Mouse (Mus musculus) lung, postnatal 10 days (tissue): ENCODE measurements around the gene Ntf5.

Source experiments
- DNase-seq: peaks from one replicate; pipeline ENCODE4 v3.0.0; 2021

The Ntf5 gene

DNA sequence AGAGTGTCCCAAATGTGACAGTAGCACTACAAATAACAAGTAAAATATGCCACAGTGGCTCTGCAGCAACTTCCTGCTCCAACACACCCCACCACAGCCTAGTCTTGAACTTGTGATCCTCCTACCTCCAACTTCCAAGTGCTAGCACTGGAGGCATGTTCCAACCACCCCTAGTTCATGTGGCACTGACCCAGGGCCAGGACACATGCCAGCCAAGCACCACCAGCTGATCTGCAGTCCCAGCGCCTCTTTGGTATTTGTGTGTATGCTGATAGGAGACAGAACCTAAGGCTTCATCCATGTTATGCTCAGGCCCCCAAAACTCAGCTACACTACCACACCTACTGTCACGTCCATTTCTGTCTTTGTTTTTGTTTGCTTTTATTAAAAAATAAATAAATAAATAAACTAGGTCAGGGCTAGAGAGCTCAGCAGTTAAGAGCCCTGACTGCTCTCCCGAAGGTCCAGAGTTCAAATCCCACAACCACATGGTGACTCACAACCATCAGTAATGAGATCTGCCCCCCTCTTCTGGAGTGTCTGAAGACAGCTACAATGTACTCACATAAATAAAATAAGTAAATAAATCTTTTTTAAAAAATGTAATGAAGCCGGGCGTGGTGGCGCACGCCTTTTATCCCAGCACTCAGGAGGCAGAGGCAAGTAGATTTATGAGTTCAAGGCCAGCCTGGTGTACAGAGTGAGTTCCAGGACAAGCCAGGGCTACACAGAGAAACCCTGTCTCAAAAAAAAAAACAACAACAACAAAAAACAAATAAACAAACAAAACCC, 50.7 kb downstream of the Ntf5 start:
- no peak for DNase-seq

DNA sequence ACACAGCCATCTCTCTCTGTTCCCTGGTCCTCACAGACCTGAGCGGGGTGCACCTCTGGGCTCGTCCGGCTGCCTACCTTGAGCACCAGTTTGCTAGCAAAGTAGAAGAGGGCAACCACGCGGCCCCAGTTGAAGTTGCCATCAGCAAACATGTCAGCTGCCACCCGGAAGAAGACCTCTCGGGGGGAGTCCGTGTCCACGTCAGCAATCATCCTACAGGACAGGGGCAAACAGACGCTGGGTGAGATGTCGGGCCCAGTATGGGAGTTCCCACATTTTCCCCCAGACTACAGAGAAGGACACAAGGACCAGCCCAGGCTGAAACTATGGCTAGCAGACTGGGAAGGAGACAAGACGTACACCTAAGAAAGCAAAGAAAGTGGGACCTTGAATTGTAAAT, 51.6 kb downstream of the Ntf5 start:
- DNase-seq: no peak

DNA sequence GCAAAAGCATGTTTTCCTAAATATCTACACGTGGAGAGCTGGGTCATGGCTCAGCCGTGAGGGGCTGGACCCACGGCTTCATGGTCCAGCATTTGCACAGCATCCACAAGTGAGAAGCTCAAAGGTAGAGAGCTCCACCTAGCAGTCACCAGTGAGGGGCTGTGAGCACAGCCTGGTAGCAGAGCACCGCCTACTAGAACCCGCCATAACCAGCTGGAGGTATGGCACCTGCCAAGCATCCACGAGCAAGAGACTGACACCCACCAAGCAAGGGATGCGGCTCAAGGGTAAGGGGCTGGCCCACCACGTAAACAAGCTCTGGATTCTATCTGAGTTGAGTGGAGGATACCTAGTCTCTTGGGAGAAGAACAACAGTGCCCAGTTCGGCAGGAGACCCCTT, 52.1 kb downstream of the Ntf5 start:
- DNase-seq: no peak

DNA sequence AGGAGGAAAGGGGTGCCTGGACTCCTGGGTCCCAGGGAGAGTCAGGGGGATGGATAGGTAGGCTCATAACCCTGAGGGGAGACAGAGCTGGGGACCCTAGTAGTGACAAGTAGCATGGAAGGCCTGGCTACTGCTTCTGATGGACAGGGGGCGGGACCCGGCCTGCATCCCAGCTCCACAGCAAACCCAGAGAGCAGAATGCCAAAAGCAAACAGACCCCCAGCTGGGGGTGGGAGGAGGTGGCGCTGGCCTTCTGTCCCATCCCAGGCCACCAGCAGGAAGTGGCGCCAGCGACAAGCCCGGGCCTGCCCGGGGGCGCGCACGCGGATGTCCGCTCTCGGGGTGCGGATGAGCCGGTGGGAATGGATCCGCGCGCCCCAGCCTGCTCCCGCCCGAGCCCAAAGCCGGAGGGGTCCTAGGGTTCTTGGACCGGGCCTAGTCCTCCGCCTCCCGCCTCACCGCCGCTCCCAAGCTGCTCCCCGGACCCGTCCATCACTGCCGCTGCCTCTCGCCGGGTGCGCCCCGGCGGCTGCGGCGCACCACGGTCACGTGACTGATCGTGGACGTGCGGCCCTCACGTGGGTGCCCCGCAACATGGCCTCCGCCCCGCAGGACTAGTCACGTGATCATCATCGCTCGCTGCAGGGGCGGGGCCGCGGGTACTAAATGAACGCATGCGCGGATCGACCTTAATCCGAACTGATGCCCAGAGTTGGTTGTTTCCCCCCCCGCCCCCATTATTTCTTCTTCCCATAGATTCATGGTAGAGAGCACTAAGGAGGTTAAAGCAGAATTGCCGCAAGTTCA, 53.0 kb downstream of the Ntf5 start, which contains the start of gene Bax:
Gene Bax, minus strand, starts transcription at position 616 of the 807 bp plus-strand sequence.
- DNase-seq: peak; percentile 97
